Mouse (Mus musculus): ENCODE measurements around the gene A430033K04Rik.

A430033K04Rik gene

DNA sequence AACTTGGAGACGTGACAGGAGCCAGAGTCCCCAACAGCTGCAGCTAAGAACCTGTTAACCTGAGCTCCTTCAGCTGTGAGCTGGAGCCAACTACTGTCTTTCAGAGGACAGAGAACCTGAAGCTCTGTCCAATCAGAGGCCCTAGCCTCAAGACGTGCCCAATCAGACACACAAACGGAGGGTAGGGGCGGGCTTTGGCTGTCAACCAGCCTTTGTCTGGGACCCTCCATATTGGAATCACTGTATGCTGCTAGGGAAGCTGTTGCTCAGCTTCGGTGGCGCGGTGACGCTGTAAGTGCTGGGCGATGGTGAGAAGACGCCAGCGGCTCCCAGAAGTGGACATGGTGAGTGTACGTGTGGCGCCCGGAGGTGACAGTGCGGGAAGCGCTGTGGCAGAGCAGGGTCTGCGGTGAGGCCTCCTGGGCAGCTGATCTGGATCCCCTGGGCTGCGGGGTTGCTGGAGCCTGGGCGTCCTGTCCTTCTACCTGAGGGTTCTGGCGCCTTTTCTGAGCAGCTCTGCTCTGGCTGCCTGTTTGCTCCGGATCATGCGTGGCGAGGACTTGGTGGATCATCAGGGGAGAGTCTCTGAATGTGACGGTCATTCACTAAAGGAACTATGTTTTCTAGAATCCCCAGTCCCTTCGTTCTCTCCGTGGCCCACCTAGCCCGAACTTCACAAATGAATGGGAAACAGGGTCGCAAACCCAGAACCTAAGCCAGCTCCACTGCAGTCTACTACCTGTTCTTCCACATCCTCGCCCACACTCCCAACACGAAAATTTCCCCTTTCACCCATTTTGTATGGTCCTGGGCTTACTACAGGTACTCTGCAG, at the start of gene A430033K04Rik:
A430033K04Rik (plus strand) TSS at position 215 of the 833 bp plus-strand sequence.
- no peak for TF ChIP-seq GATA4 (IDR thresholded peaks at IDR 0.05; ENCODE audit: insufficient replicate concordance, low read length)

DNA sequence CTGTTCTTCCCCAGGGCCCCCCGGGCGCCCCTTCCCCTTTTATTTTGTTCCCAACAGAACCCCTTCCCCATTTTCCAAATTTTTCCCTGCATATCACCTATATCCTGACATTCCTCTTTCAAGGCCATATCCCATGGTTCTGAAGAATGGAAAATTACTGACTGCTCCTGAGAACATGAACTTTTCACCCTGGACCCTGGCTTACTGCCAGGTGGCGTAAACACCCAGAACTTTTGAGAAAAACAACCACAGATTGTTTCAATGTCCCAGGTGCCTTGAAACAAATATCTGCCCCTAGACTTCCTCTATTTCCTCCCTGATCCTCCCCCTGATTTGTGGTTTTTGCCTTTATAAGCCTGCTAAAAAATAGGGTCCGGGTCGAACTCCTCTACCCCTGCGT, 35.3 kb upstream of the A430033K04Rik start:
- no peak for TF ChIP-seq GATA4 (IDR thresholded peaks at IDR 0.05; ENCODE audit: insufficient replicate concordance, low read length)

- TF ChIP-seq GATA4 (IDR thresholded peaks at IDR 0.05; ENCODE audit: insufficient replicate concordance, low read length): no peak
Observed at GRCm38 (mm10) chr5:138618353-138618752, 4.3 kb upstream of the A430033K04Rik start.

DNA sequence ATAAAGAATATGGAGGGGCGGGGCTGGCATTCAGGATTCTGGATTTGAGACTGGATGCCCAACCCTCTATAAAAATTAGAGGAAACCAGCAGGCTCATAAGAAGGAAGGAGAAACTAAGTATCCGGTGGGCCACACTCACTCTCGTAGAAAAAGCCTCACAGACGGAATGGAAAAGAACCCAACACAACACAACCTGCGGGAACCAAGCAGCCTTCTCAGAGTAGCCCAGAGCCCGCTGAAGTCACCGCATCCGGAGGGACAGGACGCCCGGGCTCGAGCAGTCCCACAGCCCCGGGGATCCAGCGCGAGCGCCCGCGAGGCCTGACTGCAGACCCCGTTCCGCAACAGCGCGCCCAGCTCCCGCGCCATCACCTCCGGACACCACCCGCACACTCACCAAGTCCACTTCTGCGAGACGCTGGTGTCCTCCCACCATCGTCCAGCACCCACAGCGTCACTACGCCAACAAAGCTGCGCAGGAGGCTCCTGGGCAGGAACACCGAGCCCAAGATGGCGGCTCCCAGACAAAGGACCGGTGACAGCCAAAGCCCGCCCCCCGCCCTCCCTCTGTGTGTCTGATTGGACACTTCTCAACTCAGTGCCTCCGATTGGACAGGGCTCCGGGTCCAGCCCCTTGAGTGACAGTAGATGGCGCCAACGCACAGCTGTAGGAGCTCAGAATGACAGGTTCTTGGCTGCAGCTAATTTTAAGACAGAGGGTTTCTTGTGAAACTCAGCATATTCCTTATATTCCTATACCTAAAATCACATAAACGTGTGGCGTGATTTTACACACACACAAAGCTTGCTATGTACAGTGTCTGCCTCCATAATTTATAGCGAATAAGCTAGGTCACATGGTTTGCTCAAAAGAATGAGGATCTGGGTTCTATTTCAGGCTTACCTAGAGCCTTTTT, 3.2 kb upstream of the A430033K04Rik start, which contains the start of gene Zfp68:
Zfp68 (minus strand) TSS at position 551 of the 918 bp plus-strand sequence.
- TF ChIP-seq GATA4 (IDR thresholded peaks at IDR 0.05; ENCODE audit: insufficient replicate concordance, low read length): no peak; the same call in 1 of the 2 replicates

- no peak for TF ChIP-seq GATA4 (IDR thresholded peaks at IDR 0.05; ENCODE audit: insufficient replicate concordance, low read length)
Observed at GRCm38 (mm10) chr5:138620836-138621235, 1.8 kb upstream of the A430033K04Rik start.

DNA sequence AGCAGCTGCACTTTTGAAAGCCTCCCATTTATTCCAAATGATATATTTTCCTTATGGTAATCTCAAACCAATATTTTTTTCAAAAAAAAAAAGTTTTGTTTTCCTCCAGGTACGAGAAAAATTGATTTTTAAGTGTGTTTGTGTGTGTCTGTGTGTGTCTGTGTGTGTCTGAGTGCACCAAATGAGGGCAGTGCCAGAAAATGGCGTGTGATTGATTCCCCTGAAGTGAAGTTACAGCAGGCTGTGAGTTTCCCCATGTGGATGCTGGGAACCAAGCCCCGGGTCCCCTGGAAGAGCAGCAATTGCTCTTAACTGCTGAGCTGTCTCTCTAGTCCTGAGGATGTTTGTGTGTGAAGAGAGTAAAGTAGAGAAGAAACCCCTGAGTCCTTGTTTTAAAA, 818 bp downstream of the A430033K04Rik start:
- no peak for TF ChIP-seq GATA4 (IDR thresholded peaks at IDR 0.05; ENCODE audit: insufficient replicate concordance, low read length)

- no peak for TF ChIP-seq GATA4 (IDR thresholded peaks at IDR 0.05; ENCODE audit: insufficient replicate concordance, low read length)
Observed at GRCm38 (mm10) chr5:138636486-138636885, 13.8 kb downstream of the A430033K04Rik start.

GRCm38 (mm10) chr5:138641081-138641480, 18.4 kb downstream of the A430033K04Rik start:
- TF ChIP-seq GATA4 (IDR thresholded peaks at IDR 0.05; ENCODE audit: insufficient replicate concordance, low read length): no peak

DNA sequence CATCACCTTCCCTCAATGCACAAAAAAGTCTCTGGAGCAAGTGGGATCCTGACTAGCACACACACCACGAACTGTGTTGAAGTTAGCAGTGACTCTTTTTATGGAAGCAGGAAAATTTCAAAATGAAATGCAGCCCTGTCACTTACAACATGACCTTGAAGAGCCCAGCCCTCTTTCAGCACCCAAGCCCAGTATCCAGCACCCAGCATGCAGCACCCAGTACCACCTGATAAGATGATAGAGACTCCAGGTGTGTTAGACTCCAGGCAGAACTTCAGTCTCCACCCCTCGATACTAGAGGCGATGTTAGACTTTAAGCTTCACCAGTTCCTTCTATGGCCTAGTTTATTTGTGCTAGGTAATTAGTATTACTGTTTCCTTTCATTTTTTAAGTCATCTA, 19.1 kb downstream of the A430033K04Rik start:
- TF ChIP-seq GATA4 (IDR thresholded peaks at IDR 0.05; ENCODE audit: insufficient replicate concordance, low read length): no peak

DNA sequence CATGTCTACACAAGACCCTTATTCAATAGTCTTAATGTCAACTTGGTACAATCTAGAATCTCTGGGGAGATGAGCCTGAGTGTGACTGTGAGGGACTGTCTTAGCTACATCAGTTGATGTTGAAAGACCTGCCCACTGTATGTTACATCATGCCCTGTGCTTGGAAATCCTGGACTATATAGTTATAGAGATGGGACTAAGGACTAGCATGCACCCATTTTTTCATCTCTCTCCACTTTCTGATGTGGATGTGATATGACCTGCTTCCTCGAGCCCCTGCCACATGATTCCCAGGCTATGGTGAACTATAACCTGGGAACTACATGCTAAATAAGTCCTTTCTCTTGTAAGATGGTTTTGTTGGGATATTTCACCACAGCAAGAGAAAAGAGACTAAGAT, 30.3 kb downstream of the A430033K04Rik start:
- TF ChIP-seq GATA4 (IDR thresholded peaks at IDR 0.05; ENCODE audit: insufficient replicate concordance, low read length): no peak

- no peak for TF ChIP-seq GATA4 (IDR thresholded peaks at IDR 0.05; ENCODE audit: insufficient replicate concordance, low read length)
Observed at GRCm38 (mm10) chr5:138656477-138657156, 34.0 kb downstream of the A430033K04Rik start.

DNA sequence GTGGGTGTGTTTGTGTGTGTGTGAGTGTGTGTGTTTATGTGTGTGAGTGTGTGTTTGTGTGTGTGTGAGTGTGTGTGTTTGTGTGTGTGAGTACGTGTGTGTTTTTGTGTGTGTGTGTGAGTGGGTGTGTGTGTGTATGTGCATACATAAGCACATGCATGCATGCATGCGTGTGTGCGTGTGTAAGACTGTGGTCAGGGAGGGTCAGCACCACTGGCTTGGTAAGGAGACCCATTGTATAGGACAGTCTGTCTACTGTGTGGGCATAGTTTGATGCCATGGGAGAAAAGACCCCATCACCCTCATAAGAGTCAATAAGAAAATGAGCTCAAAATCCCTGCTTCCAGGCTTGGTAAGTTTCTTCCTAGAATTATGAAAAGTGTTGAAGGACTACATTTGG, 34.7 kb downstream of the A430033K04Rik start:
- TF ChIP-seq GATA4 (IDR thresholded peaks at IDR 0.05; ENCODE audit: insufficient replicate concordance, low read length): no peak

DNA sequence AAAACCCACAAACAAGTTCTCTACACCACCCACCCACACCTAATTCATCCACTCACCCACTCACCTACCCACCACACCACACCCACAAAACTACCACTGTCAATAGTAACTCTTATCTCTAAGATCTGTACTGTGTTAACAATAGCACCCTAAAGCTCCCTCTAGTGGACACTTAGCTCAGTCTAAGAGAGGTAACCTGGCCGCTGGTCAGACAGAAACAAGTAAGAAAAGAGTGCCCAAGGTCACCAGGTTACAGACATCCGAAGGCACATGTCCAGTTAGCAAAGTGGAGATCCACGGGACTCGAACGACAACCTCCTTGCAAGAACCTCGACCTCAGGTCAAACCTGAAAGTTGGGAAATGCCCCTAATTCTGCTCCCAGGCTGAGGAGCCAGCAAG, 35.2 kb downstream of the A430033K04Rik start:
- TF ChIP-seq GATA4 (IDR thresholded peaks at IDR 0.05; ENCODE audit: insufficient replicate concordance, low read length): peak; percentile 93

DNA sequence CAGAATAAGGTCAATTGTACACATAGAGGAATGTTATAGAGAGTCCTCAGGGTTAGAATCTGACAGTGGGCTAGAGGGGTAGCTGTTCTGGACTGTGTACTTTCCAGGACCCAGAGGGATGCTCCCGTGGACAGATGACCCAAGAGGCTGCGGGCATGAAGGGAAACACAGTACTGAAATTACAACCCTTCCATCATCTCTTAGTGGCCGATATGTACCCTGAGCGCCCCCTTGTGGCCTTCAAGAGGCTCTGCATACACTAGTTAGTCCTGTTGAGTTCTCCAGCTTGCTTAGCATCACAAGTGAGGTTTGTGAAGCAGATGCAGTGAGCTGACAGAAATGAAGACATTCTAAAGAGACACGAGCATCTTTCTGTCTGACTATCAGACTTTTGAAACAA, 36.3 kb downstream of the A430033K04Rik start:
- no peak for TF ChIP-seq GATA4 (IDR thresholded peaks at IDR 0.05; ENCODE audit: insufficient replicate concordance, low read length)
